Mouse (Mus musculus) liver, adult 2 months (tissue): ENCODE results near the gene Gm28635.

Experiments
- CTCF ChIP-seq: fragments of 200-500 bp; IDR thresholded peaks from 2 replicates; pipeline ENCODE4 v1.5.1; 2011; ENCODE audit warnings: low read depth, low read length, control low read depth
- POLR2A ChIP-seq: fragments of 200-500 bp; IDR thresholded peaks from 2 replicates; pipeline ENCODE4 v1.6.1; 2011; ENCODE audit warnings: low read length, control low read depth; ENCODE audit not compliant: insufficient read depth; ENCODE audit errors: extremely low read depth

DNA sequence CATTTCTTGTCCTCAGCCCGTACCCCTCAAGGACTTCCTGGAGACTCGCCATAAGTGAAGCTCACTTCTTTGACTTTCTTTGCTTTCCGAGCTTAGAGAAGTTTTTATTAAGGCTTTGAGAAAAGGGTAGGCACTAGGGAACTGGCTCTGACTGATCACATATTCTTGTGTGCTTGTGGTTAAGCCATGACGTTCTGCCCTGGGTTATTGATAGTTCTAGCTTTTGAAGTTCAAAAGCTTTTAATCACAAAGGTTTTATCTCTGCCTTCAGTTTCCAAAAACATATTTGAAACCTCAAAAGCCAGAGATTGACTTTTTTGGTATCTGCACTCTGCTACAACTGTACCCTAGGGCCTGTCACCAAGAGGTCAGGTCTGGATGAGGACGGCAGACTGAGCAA is 95.6 kb downstream of the Gm28635 start:
- TF ChIP-seq POLR2A = no peak
- no peak for TF ChIP-seq CTCF
